Mouse (Mus musculus): ENCODE measurements around the gene Gm49450. TPM values are rescaled to one million over a fixed set of nuclear protein-coding genes. Genes with fewer than 3 reads are reported as not detected.

Gene Gm49450
- total and polyA plus RNA-seq, 2 experiments from 2014 or later, result 1,610 TPM; not detected in 1

DNA sequence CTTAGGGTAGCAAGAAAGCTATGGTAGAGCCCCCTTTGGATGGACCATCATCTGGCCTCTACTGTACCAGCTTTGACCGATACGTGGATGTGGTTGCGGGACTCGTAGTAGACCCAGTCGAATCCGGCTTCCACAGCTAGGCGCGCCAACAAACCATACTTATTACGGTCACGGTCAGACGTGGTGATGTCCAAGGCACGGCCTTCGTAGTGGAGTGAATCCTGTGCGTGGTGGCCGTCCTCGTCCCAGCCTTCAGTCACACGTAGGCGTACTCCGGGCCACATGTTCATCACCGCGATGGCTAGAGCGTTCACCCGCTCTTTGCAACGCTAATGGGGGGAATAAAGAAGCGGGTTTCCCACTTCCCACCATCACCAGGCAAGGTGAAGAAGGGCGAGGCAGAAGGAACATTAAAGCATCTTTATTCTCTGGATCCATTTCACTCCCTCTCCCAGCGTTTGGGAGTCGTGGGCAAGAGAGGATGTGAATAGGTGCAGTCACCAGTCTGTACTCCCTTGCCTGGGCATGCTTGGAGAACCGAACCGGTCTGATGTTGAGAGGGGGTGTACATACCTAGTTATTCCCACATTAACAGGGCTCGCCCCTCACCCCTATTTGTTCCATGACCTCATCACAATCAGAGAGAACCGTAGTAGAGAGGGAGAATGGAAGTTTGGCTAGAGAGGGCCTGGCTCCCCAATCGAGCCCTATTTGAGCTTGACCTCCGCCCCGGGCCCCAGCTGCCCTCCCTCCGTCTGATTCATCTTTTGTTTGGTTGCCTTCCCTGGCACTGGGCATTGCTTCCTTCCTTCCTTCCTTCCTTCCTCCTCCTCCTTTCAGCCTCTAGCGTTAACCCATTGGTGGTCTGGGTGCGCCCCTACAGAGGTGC lies 58.4 kb downstream of the Gm49450 start:
- Histone ChIP-seq H3K4me2 (ENCODE audit: low read depth) (peak overlapping the region; percentile 94), H3K9me3 (ENCODE audit: low read length) (no peaks in the 10 kb centered on the region), H3K4me3 (ENCODE audit: low read depth, low read length) (peak overlapping the region; percentile 50), H3K4me1 (ENCODE audit: insufficient read depth) (0 out of 2 replicates have a peak, but pooled peaks cover 3% of the 10 kb centered on the region), H3K9ac (peak overlapping the region; percentile 40), H3K27ac (ENCODE audit: low read depth, low read length) (no peak overlapping the region), H3K27me3 (ENCODE audit: insufficient read depth, low read length) (peaks cover 69% of the 10 kb centered on the region), H3K36me3 (ENCODE audit: insufficient read depth) (no peaks in the 10 kb centered on the region)
- DNase-seq, result peak; percentile 39
- 5% methylated on average over 38 of the region's 38 CpGs for WGBS
- ATAC-seq, result no peak
- TF ChIP-seq CTCF (IDR thresholded peaks at IDR 0.05; ENCODE audit: low read depth), result no peak

DNA sequence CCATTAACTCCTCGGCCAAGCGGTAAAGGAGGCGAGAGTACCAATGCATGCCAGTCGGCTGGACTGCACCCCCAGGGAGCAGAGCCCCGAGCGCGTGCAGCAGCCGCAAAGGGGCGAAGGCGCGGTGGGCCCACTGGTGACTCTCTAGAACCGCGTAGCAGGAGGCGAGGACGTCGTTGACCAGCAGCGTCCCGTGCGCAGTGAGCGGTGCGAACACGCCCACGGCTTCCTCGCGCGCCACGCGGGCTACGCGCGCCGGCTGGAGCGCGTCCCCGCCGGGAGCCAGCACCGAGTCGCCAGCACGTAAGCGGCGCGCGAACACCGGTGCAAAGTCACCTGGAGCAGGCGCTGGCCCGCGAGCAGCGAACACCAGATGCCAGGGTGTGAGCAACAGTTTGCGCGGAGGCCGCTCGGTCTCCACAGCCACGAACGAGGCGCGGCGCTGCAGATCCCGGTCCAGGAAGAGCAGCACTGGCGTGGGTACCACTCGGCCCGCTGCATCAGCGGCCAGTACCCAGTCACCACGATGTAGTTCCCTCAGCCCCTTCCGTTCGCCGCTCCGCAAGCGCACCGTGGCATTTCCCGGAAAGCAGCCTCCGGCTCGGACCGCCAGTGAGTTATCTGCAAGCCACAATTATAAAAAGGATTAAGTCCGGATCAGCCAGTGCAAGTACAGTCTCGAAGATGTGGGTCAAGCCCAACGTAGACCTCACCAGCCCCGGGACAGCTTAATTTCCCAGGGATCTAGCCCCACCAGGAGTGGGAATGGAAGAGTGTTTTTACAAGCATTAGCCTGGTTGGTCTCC lies 59.2 kb downstream of the Gm49450 start, which contains the start of gene Rhebl1:
TSS of gene Rhebl1 (minus strand) at position 601 of the 806 bp plus-strand sequence.
- no peak within 1 kb of the TSS for H3K27ac ChIP-seq (ENCODE audit: low read depth, low read length)
- H3K27me3 ChIP-seq (ENCODE audit: insufficient read depth, low read length), result peaks cover 66% of the 10 kb centered on the region
- ATAC-seq (0 out of 2 replicates have a peak, but pooled peaks have one; percentile 14), DNase-seq (peak; percentile 50)
- WGBS, result under 1% methylated on average over 77 of the region's 77 CpGs
- peak within 1 kb of the TSS; percentile 94 for H3K4me2 ChIP-seq (ENCODE audit: low read depth)
- H3K9ac ChIP-seq, result peak within 1 kb of the TSS; percentile 40
- 0 out of 2 replicates have a peak, but pooled peaks cover 3% of the 10 kb centered on the region for H3K4me1 ChIP-seq (ENCODE audit: insufficient read depth)
- H3K4me3 ChIP-seq (ENCODE audit: low read depth, low read length), result peak within 1 kb of the TSS; percentile 50
- H3K9me3 ChIP-seq (ENCODE audit: low read length), result no peaks in the 10 kb centered on the region
- TF ChIP-seq CTCF (IDR thresholded peaks at IDR 0.05; ENCODE audit: low read depth), result no peak
- no peaks in the 10 kb centered on the region for H3K36me3 ChIP-seq (ENCODE audit: insufficient read depth)

DNA sequence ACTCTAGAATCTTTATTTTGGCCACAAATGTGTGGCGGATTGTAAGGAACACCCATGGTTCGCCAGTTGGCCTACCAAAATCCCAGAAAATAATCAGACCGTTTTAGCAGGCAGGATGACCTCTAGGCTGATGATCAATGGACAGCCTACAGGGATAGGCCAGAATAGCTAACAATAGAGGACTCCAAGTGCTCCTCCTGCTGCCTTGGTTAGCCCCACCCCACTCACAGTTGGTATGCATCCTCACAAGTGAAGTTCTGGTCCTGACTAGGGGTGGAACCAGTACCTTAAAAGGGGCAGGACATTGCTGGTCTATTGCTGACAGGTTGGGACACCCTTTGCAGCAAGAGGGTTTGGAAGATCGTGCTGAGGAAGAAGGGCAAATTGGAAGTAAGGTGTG lies 60.3 kb downstream of the Gm49450 start:
- no peaks in the 10 kb centered on the region for H3K36me3 ChIP-seq (ENCODE audit: insufficient read depth)
- peaks cover 55% of the 10 kb centered on the region for H3K27me3 ChIP-seq (ENCODE audit: insufficient read depth, low read length)
- H3K4me1 ChIP-seq (ENCODE audit: insufficient read depth), result 0 out of 2 replicates have a peak, but pooled peaks cover 3% of the 10 kb centered on the region
- H3K9me3 ChIP-seq (ENCODE audit: low read length), result no peaks in the 10 kb centered on the region
- ATAC-seq, result no peak
- TF ChIP-seq CTCF (IDR thresholded peaks at IDR 0.05; ENCODE audit: low read depth), result no peak
- WGBS, result 45% methylated on average over 4 of the region's 4 CpGs
- H3K27ac ChIP-seq (ENCODE audit: low read depth, low read length), result no peak overlapping the region
- no peak overlapping the region for H3K9ac ChIP-seq
- H3K4me3 ChIP-seq (ENCODE audit: low read depth, low read length), result no peak overlapping the region
- no peak overlapping the region for H3K4me2 ChIP-seq (ENCODE audit: low read depth)
- DNase-seq, result no peak

DNA sequence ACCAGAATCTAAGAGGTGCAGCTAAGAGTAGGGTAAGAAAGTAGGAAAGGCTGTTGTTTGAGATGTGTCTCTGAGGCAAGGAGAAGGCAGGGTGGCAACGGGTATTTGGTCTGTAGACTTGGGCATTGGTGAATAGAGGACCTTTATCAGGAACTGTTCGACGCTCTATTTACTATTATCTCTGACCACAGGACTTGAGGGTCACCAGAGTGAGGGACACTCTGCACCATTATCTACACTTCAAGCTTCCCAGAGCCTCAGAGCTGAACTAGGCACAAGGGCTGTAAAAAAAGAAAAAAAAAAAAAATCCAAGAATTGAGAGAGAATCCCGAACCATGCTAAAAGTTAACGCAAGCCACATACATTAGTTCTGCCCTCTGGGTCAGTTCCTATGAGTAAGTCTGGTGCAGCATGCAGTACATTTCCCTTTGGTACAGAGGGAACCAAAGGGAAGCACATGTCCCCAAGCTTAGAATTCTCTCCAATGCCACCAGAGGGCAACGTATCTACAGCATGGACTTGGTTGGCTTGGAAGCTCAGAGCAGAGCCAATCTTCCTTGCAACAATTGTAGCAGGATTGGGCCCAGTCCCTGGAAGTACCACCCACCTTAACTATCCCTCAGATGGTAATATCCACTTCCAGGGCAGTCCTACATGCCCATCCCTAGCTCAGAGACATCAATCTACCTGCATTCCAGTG lies 61.3 kb downstream of the Gm49450 start:
- Histone ChIP-seq H3K36me3 (ENCODE audit: insufficient read depth) (no peaks in the 10 kb centered on the region), H3K4me1 (ENCODE audit: insufficient read depth) (0 out of 2 replicates have a peak, but pooled peaks cover 3% of the 10 kb centered on the region), H3K27me3 (ENCODE audit: insufficient read depth, low read length) (peaks cover 46% of the 10 kb centered on the region), H3K9me3 (ENCODE audit: low read length) (no peaks in the 10 kb centered on the region), H3K27ac (ENCODE audit: low read depth, low read length) (no peak overlapping the region), H3K9ac (no peak overlapping the region), H3K4me3 (ENCODE audit: low read depth, low read length) (no peak overlapping the region), H3K4me2 (ENCODE audit: low read depth) (no peak overlapping the region)
- peak; percentile 85 for DNase-seq
- ATAC-seq, result peak; percentile 92
- WGBS, result 47% methylated on average over 6 of the region's 6 CpGs
- TF ChIP-seq CTCF (IDR thresholded peaks at IDR 0.05; ENCODE audit: low read depth), result peak; percentile 96

DNA sequence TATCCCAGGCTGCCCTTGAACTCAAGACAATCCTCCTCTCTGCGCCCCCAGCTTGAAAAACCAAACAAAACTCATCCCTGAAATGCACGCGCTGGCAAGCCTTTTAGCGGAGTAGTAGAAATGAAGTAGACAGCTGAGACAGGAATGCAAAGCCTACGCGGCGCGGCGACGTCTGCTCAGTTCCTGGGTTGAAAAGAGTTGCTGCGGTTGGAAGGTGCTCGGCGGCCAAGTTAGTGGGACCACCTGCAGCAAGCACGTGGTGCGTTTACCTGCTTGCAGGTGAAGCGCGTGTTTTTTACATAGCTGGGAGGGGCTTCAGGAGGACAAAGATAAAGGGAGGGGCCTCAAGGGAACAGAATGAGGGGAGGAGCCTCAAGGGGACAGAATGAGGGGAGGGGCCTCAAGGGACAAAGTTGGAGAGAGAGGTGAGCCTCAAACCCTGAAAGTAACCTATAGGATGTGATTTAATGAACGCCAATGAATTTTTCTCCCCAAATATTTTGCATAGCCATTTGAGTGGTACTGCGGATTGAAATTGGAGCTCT lies 62.1 kb downstream of the Gm49450 start:
- peak overlapping the region; percentile 21; the same call in 1 of the 2 replicates for H3K4me2 ChIP-seq (ENCODE audit: low read depth)
- peaks cover 38% of the 10 kb centered on the region for H3K27me3 ChIP-seq (ENCODE audit: insufficient read depth, low read length)

DNA sequence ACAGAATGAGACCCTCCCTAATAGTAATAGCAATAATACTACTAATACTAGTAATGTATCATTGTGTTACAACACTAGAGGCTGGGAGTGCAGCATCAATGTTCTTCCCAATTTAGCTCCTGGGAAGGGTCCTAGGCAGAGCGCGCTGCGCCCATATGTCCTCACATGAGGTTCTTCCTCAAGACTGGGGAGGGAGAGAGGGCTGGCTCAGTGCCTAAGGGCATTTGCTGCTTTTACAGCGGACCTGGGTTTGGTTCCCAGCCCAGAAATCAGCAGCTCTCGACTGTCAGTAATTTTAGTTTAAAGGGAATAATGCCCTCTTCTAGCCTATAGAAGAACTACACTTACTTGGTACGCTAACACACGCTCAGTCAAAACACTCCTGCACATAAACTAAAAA lies 65.8 kb downstream of the Gm49450 start:
- Histone ChIP-seq H3K9me3 (ENCODE audit: low read length) (no peaks in the 10 kb centered on the region), H3K36me3 (ENCODE audit: insufficient read depth) (no peaks in the 10 kb centered on the region), H3K4me3 (ENCODE audit: low read depth, low read length) (no peak overlapping the region), H3K27me3 (ENCODE audit: insufficient read depth, low read length) (0 out of 2 replicates have a peak, but pooled peaks cover 8% of the 10 kb centered on the region), H3K9ac (no peak overlapping the region), H3K4me2 (ENCODE audit: low read depth) (no peak overlapping the region), H3K27ac (ENCODE audit: low read depth, low read length) (no peak overlapping the region), H3K4me1 (ENCODE audit: insufficient read depth) (no peaks in the 10 kb centered on the region)
- WGBS, result 71% methylated on average over 7 of the region's 7 CpGs
- TF ChIP-seq CTCF (IDR thresholded peaks at IDR 0.05; ENCODE audit: low read depth), result no peak
- ATAC-seq (no peak), DNase-seq (no peak)

More for the DNA sequence above, 62.1 kb downstream of the Gm49450 start:
- no peak for TF ChIP-seq CTCF (IDR thresholded peaks at IDR 0.05; ENCODE audit: low read depth)
- WGBS, result 10% methylated on average over 19 of the region's 19 CpGs
- 0 out of 2 replicates have a peak, but pooled peaks cover 3% of the 10 kb centered on the region for H3K4me1 ChIP-seq (ENCODE audit: insufficient read depth)
- no peak overlapping the region for H3K4me3 ChIP-seq (ENCODE audit: low read depth, low read length)
- DNase-seq (no peak), ATAC-seq (no peak)
- H3K36me3 ChIP-seq (ENCODE audit: insufficient read depth), result no peaks in the 10 kb centered on the region
- H3K27ac ChIP-seq (ENCODE audit: low read depth, low read length), result no peak overlapping the region
- no peak overlapping the region for H3K9ac ChIP-seq
- H3K9me3 ChIP-seq (ENCODE audit: low read length), result no peaks in the 10 kb centered on the region
